Mouse (Mus musculus) bone marrow macrophage, adult 2 months (primary cell): ENCODE results near the gene Tma7. TPM values are rescaled to one million over a fixed set of nuclear protein-coding genes. Genes with fewer than 3 reads are reported as not detected.

Experiments
- H3K27ac ChIP-seq: 2 replicates; pipeline ENCODE4 v1.5.1; 2012; ENCODE audit warnings: low read depth, low read length; ENCODE audit not compliant: insufficient read depth
- H3K4me1 ChIP-seq: 2 replicates; pipeline ENCODE4 v1.6.1; 2012; ENCODE audit warnings: low read length; ENCODE audit not compliant: control insufficient read depth, insufficient read depth
- H3K4me3 ChIP-seq: 2 replicates; pipeline ENCODE4 v1.5.1; 2012; ENCODE audit warnings: mild to moderate bottlenecking, low read length, moderate library complexity; ENCODE audit not compliant: insufficient read depth
- CTCF ChIP-seq: IDR thresholded peaks from 2 replicates; pipeline ENCODE4 v1.5.1; 2012; ENCODE audit warnings: low read depth, mild to moderate bottlenecking, low read length, moderate library complexity
- POLR2A ChIP-seq: IDR thresholded peaks from 2 replicates; pipeline ENCODE4 v1.6.1; 2012; ENCODE audit warnings: mild to moderate bottlenecking, low read depth, low read length, borderline replicate concordance
- polyA plus RNA-seq: library from polyadenylated mRNA; stranded (reverse); fragments of >200 nt; gene quantifications from 2 replicates; pipeline ENCODE4 v1.2.4, GENCODE M21; 2012; ENCODE audit not compliant: missing spikeins, insufficient read depth, insufficient read length

The Tma7 gene
- polyA plus RNA-seq, 1 experiment = 299 TPM

GRCm38 (mm10) chr9:109104083-109104482, 21.7 kb upstream of the Tma7 start:
- TF ChIP-seq POLR2A (no peak), CTCF (no peak)
- Histone ChIP-seq H3K27ac (no peak overlapping the region), H3K4me3 (no peak overlapping the region), H3K4me1 (peaks cover 3% of the 10 kb centered on the region; the same call in 1 of the 2 replicates)

- no peak for TF ChIP-seq POLR2A
- TF ChIP-seq CTCF = no peak
- Histone ChIP-seq H3K4me1 (peaks cover 3% of the 10 kb centered on the region; the same call in 1 of the 2 replicates), H3K27ac (no peak overlapping the region), H3K4me3 (no peak overlapping the region)
Measured at GRCm38 (mm10) chr9:109103250-109103649, 20.9 kb upstream of the Tma7 start.

- H3K4me3 ChIP-seq = no peak overlapping the region
- TF ChIP-seq CTCF = no peak
- no peak for TF ChIP-seq POLR2A
- H3K4me1 ChIP-seq = peaks cover 6% of the 10 kb centered on the region; the same call in 1 of the 2 replicates
- no peak overlapping the region for H3K27ac ChIP-seq
Measured at GRCm38 (mm10) chr9:109102541-109102940, 20.2 kb upstream of the Tma7 start.

GRCm38 (mm10) chr9:109101933-109102445, 19.6 kb upstream of the Tma7 start:
- Histone ChIP-seq H3K4me3 (no peak overlapping the region), H3K4me1 (peaks cover 6% of the 10 kb centered on the region; the same call in 1 of the 2 replicates), H3K27ac (no peak overlapping the region)
- TF ChIP-seq POLR2A (no peak), CTCF (no peak)

- Histone ChIP-seq H3K27ac (no peak overlapping the region), H3K4me3 (no peak overlapping the region), H3K4me1 (peaks cover 5% of the 10 kb centered on the region; the same call in 1 of the 2 replicates)
- TF ChIP-seq POLR2A (no peak), CTCF (no peak)
Measured at GRCm38 (mm10) chr9:109100307-109100928, 18.0 kb upstream of the Tma7 start.

- H3K4me3 ChIP-seq = no peak overlapping the region
- no peak for TF ChIP-seq POLR2A
- no peak overlapping the region for H3K27ac ChIP-seq
- H3K4me1 ChIP-seq = peaks cover 3% of the 10 kb centered on the region; the same call in 1 of the 2 replicates
Measured at GRCm38 (mm10) chr9:109098969-109099368, 16.6 kb upstream of the Tma7 start.

GRCm38 (mm10) chr9:109098366-109098765, 16.0 kb upstream of the Tma7 start:
- Histone ChIP-seq H3K4me3 (no peak overlapping the region), H3K4me1 (peaks cover 3% of the 10 kb centered on the region; the same call in 1 of the 2 replicates), H3K27ac (no peak overlapping the region)
- TF ChIP-seq CTCF (no peak), POLR2A (no peak)

- Histone ChIP-seq H3K4me3 (no peak overlapping the region), H3K27ac (no peak overlapping the region), H3K4me1 (peaks cover 3% of the 10 kb centered on the region; the same call in 1 of the 2 replicates)
- no peak for TF ChIP-seq CTCF
- no peak for TF ChIP-seq POLR2A
Measured at GRCm38 (mm10) chr9:109097831-109098230, 15.4 kb upstream of the Tma7 start.

GRCm38 (mm10) chr9:109097291-109097690, 14.9 kb upstream of the Tma7 start:
- no peak overlapping the region for H3K27ac ChIP-seq
- peaks cover 3% of the 10 kb centered on the region; the same call in 1 of the 2 replicates for H3K4me1 ChIP-seq
- no peak overlapping the region for H3K4me3 ChIP-seq
- TF ChIP-seq CTCF = no peak
- TF ChIP-seq POLR2A = no peak

GRCm38 (mm10) chr9:109096856-109097255, 14.5 kb upstream of the Tma7 start:
- Histone ChIP-seq H3K4me3 (no peak overlapping the region), H3K27ac (no peak overlapping the region), H3K4me1 (peaks cover 3% of the 10 kb centered on the region; the same call in 1 of the 2 replicates)
- TF ChIP-seq CTCF = no peak
